In the genomic region with DNA sequence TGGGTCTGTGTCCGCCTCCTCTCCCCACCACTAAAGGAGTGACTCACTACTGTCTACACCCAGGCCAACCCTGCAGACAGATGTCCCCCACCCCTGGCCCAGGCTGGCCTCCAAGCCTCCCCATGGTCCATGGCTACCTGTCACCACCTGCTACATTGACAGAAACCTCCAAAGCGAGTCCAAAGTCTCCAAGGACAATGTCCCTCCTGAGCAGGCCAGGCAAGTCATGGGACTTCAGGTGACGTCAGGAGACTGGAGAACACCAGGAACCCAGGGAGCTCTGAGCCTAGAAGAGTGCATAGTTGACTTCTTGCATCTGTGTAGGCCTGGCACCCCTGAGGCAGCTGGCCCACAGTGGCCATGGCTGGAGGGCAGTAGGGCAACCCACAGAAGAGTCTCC, we compare ENCODE assay signal across 27 mouse cellular contexts. TPM values are rescaled to one million over a fixed set of nuclear protein-coding genes. Genes with fewer than 3 reads are reported as not detected.
A peak's percentile ranks its signal among the peaks of the same experiment; 100 is the strongest.
DNase-seq lines count a peak whose midpoint lies in the region; ATAC-seq and TF ChIP-seq lines count a peak whose summit lies in the region.
"Had no signal": no experiment of that assay in that cellular context is flagged by ENCODE, and none has a peak within 500 bp of the region (broad histone marks: within the 10 kb centered on the region; RNA-seq: fewer than 3 reads in every experiment).

No protein-coding gene starts in this region.

- TF ChIP-seq POLR2A in liver, adult 2 months (IDR thresholded peaks at IDR 0.05; ENCODE audit: extremely low read depth, insufficient read depth, low read length): no peak

- no peaks in the 10 kb centered on the region for H3K9me3 ChIP-seq in intestine, embryonic 15.5 days
- H3K9me3 ChIP-seq in stomach, embryonic 16.5 days (replicated peaks; ENCODE audit: control insufficient read depth, low read length): no peaks in the 10 kb centered on the region
- peaks cover 11% of the 10 kb centered on the region; the same call in 1 of the 2 replicates for H3K9me3 ChIP-seq in hindbrain, embryonic 13.5 days
- H3K9me3 ChIP-seq: forebrain, embryonic 10.5 days; midbrain, embryonic 10.5 days; neural tube, embryonic 13.5 days; stomach, embryonic 15.5 days had no signal

- no peaks in the 10 kb centered on the region for H3K27me3 ChIP-seq in liver, adult 2 months (ENCODE audit: control insufficient read depth, insufficient read depth, low read length)
- no peaks in the 10 kb centered on the region for H3K27me3 ChIP-seq in intestine, embryonic 15.5 days (replicated peaks)
- no peaks in the 10 kb centered on the region for H3K27me3 ChIP-seq in stomach, embryonic 16.5 days (ENCODE audit: control insufficient read depth, insufficient read depth, low read length)
- H3K27me3 ChIP-seq in hindbrain, embryonic 13.5 days: no peaks in the 10 kb centered on the region
- H3K27me3 ChIP-seq: neural tube, embryonic 13.5 days; stomach, embryonic 15.5 days had no signal

- no peaks in the 10 kb centered on the region for H3K36me3 ChIP-seq in liver, adult 2 months (ENCODE audit: control insufficient read depth, insufficient read depth, low read length)
- H3K36me3 ChIP-seq in intestine, embryonic 15.5 days: no peaks in the 10 kb centered on the region
- H3K36me3 ChIP-seq in stomach, embryonic 16.5 days (ENCODE audit: control insufficient read depth, insufficient read depth, low read length): no peaks in the 10 kb centered on the region
- H3K36me3 ChIP-seq in hindbrain, embryonic 13.5 days: no peaks in the 10 kb centered on the region
- H3K36me3 ChIP-seq: forebrain, embryonic 10.5 days; hindbrain, embryonic 10.5 days; midbrain, embryonic 10.5 days; neural tube, embryonic 13.5 days; stomach, embryonic 15.5 days had no signal

- no peak for TF ChIP-seq CTCF in liver, adult 2 months (IDR thresholded peaks at IDR 0.05; ENCODE audit: low read depth, low read length)

- no peak overlapping the region for H3K27ac ChIP-seq in liver, adult 2 months (replicated peaks; ENCODE audit: insufficient read depth, low read depth, low read length)
- no peak overlapping the region for H3K27ac ChIP-seq in intestine, embryonic 15.5 days
- no peak overlapping the region for H3K27ac ChIP-seq in stomach, embryonic 16.5 days (ENCODE audit: low read length)
- no peak overlapping the region for H3K27ac ChIP-seq in hindbrain, embryonic 13.5 days
- H3K27ac ChIP-seq: forebrain, embryonic 10.5 days; hindbrain, embryonic 10.5 days; hindbrain, postnatal 0 days; macrophage; midbrain, embryonic 10.5 days; neural tube, embryonic 13.5 days; stomach, embryonic 15.5 days had no signal

- no peak overlapping the region for H3K4me2 ChIP-seq in intestine, embryonic 15.5 days (replicated peaks)
- no peak overlapping the region for H3K4me2 ChIP-seq in stomach, embryonic 16.5 days (ENCODE audit: low read depth, low read length)
- H3K4me2 ChIP-seq in hindbrain, embryonic 13.5 days: no peak overlapping the region
- H3K4me2 ChIP-seq: heart, embryonic 11.5 days; lung, embryonic 14.5 days; neural tube, embryonic 13.5 days; stomach, embryonic 15.5 days had no signal

- H3K4me3 ChIP-seq in liver, adult 2 months (ENCODE audit: insufficient read depth, low read depth, low read length): no peak overlapping the region
- no peak overlapping the region for H3K4me3 ChIP-seq in intestine, embryonic 15.5 days (replicated peaks)
- no peak overlapping the region for H3K4me3 ChIP-seq in stomach, embryonic 16.5 days (replicated peaks; ENCODE audit: low read length)
- H3K4me3 ChIP-seq in hindbrain, embryonic 13.5 days: no peak overlapping the region
- H3K4me3 ChIP-seq: forebrain, embryonic 10.5 days; hindbrain, embryonic 10.5 days; midbrain, embryonic 10.5 days; myocyte; neural tube, embryonic 13.5 days; stomach, embryonic 15.5 days had no signal

- no peak overlapping the region for H3K9ac ChIP-seq in liver, adult 2 months (ENCODE audit: low read depth, low read length)
- H3K9ac ChIP-seq in intestine, embryonic 15.5 days: no peak overlapping the region
- H3K9ac ChIP-seq in stomach, embryonic 16.5 days (ENCODE audit: low read length): no peak overlapping the region
- no peak overlapping the region for H3K9ac ChIP-seq in hindbrain, embryonic 13.5 days
- H3K9ac ChIP-seq: lung, embryonic 14.5 days; neural tube, embryonic 13.5 days; stomach, embryonic 15.5 days had no signal

- ATAC-seq in intestine, embryonic 15.5 days: peak; percentile 84
- ATAC-seq in stomach, embryonic 16.5 days (ENCODE audit: insufficient read depth, low FRiP score): peak; percentile 40; the same call in 1 of the 2 replicates
- no peak for ATAC-seq in hindbrain, embryonic 13.5 days (ENCODE audit: low FRiP score)
- ATAC-seq: activated CD4-positive, CD25-positive, alpha-beta regulatory T cell, adult 4 months; forebrain, embryonic 16.5 days; hindbrain, postnatal 0 days; midbrain, embryonic 16.5 days had no signal

- H3K4me1 ChIP-seq in liver, adult 2 months (ENCODE audit: control insufficient read depth, insufficient read depth, low read length): peaks cover 2% of the 10 kb centered on the region; the same call in 1 of the 2 replicates
- no peaks in the 10 kb centered on the region for H3K4me1 ChIP-seq in intestine, embryonic 15.5 days (replicated peaks)
- H3K4me1 ChIP-seq in stomach, embryonic 16.5 days (ENCODE audit: control insufficient read depth, insufficient read depth, low read length): no peaks in the 10 kb centered on the region
- no peaks in the 10 kb centered on the region for H3K4me1 ChIP-seq in hindbrain, embryonic 13.5 days (replicated peaks)
- H3K4me1 ChIP-seq: forebrain, embryonic 10.5 days; hindbrain, embryonic 10.5 days; midbrain, embryonic 10.5 days; neural tube, embryonic 13.5 days; stomach, embryonic 15.5 days had no signal

- DNase-seq in liver, adult 2 months (ENCODE audit: extremely low read depth, low read depth, low spot score): peak; percentile 57
- no peak for DNase-seq in liver
- peak; percentile 27 for DNase-seq in 3134 (ENCODE audit: extremely low read depth, insufficient read length, low spot score)
- no peak for DNase-seq in frontal cortex, postnatal 14 days (ENCODE audit: low spot score in 2 of 2)
- DNase-seq: adrenal gland, adult 8-10 months; cerebellum, adult 11-12 months; cerebellum, postnatal 14 days; gastrocnemius, postnatal 14 days; heart, adult 11 months; layer of hippocampus, postnatal 36 days; lung, embryonic 14.5 days; thymus, postnatal 14 days had no signal

- WGBS in liver, adult 2 months: 72% methylated on average over 3 of the region's 3 CpGs
- 75% methylated on average over 3 of the region's 3 CpGs for WGBS in intestine, embryonic 15.5 days
- 85% methylated on average over 3 of the region's 3 CpGs for WGBS in stomach, embryonic 16.5 days
- 93% methylated on average over 3 of the region's 3 CpGs for WGBS in hindbrain, embryonic 13.5 days

- H3K79me2 ChIP-seq in liver, adult 2 months (ENCODE audit: control insufficient read depth, insufficient read depth, low read length): no peaks in the 10 kb centered on the region

RNA-seq across cellular contexts. Expression of a gene that starts 45.3 kb away (rescaled TPM):
- total RNA-seq in liver, adult 2 months (2014; rRNA removed): 120 TPM in 2 replicates
- 188 and 288 TPM in 2 replicates for polyA plus RNA-seq in liver, adult 2 months (2012; rRNA removed)
- polyA plus RNA-seq in intestine, embryonic 15.5 days (2015; fragmentation: Nextera tagmentation; extraction: Ambion mirVana): 3.6 and 4.7 TPM in 2 replicates
- 3.6 and 3.9 TPM in 2 replicates for polyA plus RNA-seq in stomach, embryonic 16.5 days (2015; fragmentation: Nextera tagmentation; extraction: Ambion mirVana)
- 2.8 and 4.1 TPM in 2 replicates for polyA plus RNA-seq in hindbrain, embryonic 13.5 days (2015; fragmentation: Nextera tagmentation; extraction: Ambion mirVana)
- polyA plus RNA-seq: activated CD4-positive, CD25-positive, alpha-beta regulatory T cell, adult 4 months had no signal

Comparison
In these comparisons a context has a peak if more than half of its experiments do, and no peak if none do; other contexts are left out.
1. DNase-seq: peak in liver, adult 2 months (single experiment) and 3134 (single experiment); none in liver (single experiment) and frontal cortex, postnatal 14 days (0 of 2).
2. RNA of a gene that starts 45.3 kb away (polyA plus RNA-seq): 188 to 288 TPM in liver, adult 2 months; 2.8 to 4.1 TPM in hindbrain, embryonic 13.5 days, 3.6 to 3.9 TPM in stomach, embryonic 16.5 days and 3.6 to 4.7 TPM in intestine, embryonic 15.5 days; every median in the first group is over 10 times any median in the second.